24 mouse cellular contexts compared by ENCODE assay signal in genomic region chr13:46288372-46288771, GRCm38 (mm10). TPM values are rescaled to one million over a fixed set of nuclear protein-coding genes. Genes with fewer than 3 reads are reported as not detected.
DNase-seq lines count a peak whose midpoint lies in the region; ATAC-seq and TF ChIP-seq lines count a peak whose summit lies in the region.
"Had no signal": no experiment of that assay in that cellular context is flagged by ENCODE, and none has a peak within 500 bp of the region (broad histone marks: within the 10 kb centered on the region; RNA-seq: fewer than 3 reads in every experiment).

No protein-coding gene starts in this region.

- TF ChIP-seq CTCF in embryonic fibroblast, embryonic 13.5 days (IDR thresholded peaks at IDR 0.05; ENCODE audit: borderline replicate concordance, insufficient read depth, low read length), result no peak

- ATAC-seq in embryonic facial prominence, embryonic 11.5 days (replicated peaks; ENCODE audit: insufficient number of reproducible peaks, low FRiP score, low TSS enrichment, low read depth), result no peak
- ATAC-seq in embryonic facial prominence, embryonic 12.5 days (ENCODE audit: insufficient number of reproducible peaks, insufficient read depth, low FRiP score, low TSS enrichment), result no peak
- ATAC-seq: forebrain, embryonic 14.5 days; hindbrain, embryonic 16.5 days had no signal

- H3K27me3 ChIP-seq in embryonic facial prominence, embryonic 11.5 days (ENCODE audit: control insufficient read depth, insufficient read depth, low read length), result no peaks in the 10 kb centered on the region
- H3K27me3 ChIP-seq in embryonic facial prominence, embryonic 10.5 days (replicated peaks; ENCODE audit: low read depth, poor library complexity, severe bottlenecking), result no peaks in the 10 kb centered on the region
- H3K27me3 ChIP-seq in embryonic facial prominence, embryonic 12.5 days, result no peaks in the 10 kb centered on the region
- H3K27me3 ChIP-seq: hindbrain, embryonic 12.5 days had no signal

- peak; percentile 34 for DNase-seq in embryonic facial prominence, embryonic 11.5 days (ENCODE audit: low spot score)
- DNase-seq in embryonic facial prominence, embryonic 10.5 days (ENCODE audit: low spot score), result no peak
- peak; percentile 29 for DNase-seq in kidney, adult 9 months
- DNase-seq in kidney, adult 8-10 months, result no peak
- no peak for DNase-seq in gastrocnemius, adult 8-10 months (ENCODE audit: low spot score in 2 of 2)
- DNase-seq: adrenal gland, postnatal 14 days; B cell, adult 2 months; cerebellum, adult 11-12 months; cerebellum, adult 9-10 months; cerebellum, postnatal 25 days; gastrocnemius, adult 2 months; gastrocnemius, postnatal 36 days; heart, adult 11 months; heart, postnatal 10 days; heart, postnatal 4 days had no signal

- no peaks in the 10 kb centered on the region for H3K4me1 ChIP-seq in embryonic facial prominence, embryonic 11.5 days (ENCODE audit: control insufficient read depth, insufficient read depth, low read length)
- H3K4me1 ChIP-seq in embryonic facial prominence, embryonic 10.5 days, result peaks cover 9% of the 10 kb centered on the region; the same call in 1 of the 2 replicates
- H3K4me1 ChIP-seq in embryonic facial prominence, embryonic 12.5 days, result peaks cover 10% of the 10 kb centered on the region; the same call in 1 of the 2 replicates
- peaks cover 5% of the 10 kb centered on the region; the same call in 1 of the 2 replicates for H3K4me1 ChIP-seq in embryonic fibroblast, embryonic 13.5 days (ENCODE audit: control insufficient read depth, insufficient read depth, low read length)
- H3K4me1 ChIP-seq: forebrain, embryonic 10.5 days; hindbrain, embryonic 12.5 days had no signal

- H3K9ac ChIP-seq in embryonic facial prominence, embryonic 11.5 days (replicated peaks; ENCODE audit: low read length), result no peak overlapping the region
- no peak overlapping the region for H3K9ac ChIP-seq in embryonic facial prominence, embryonic 12.5 days
- H3K9ac ChIP-seq: hindbrain, embryonic 12.5 days had no signal

- TF ChIP-seq POLR2A in embryonic fibroblast, embryonic 13.5 days (IDR thresholded peaks at IDR 0.05; ENCODE audit: low read depth, low read length), result no peak

- no peaks in the 10 kb centered on the region for H3K9me3 ChIP-seq in embryonic facial prominence, embryonic 11.5 days (replicated peaks; ENCODE audit: control insufficient read depth, low read length)
- no peaks in the 10 kb centered on the region for H3K9me3 ChIP-seq in embryonic facial prominence, embryonic 10.5 days
- no peaks in the 10 kb centered on the region for H3K9me3 ChIP-seq in embryonic facial prominence, embryonic 12.5 days
- H3K9me3 ChIP-seq: forebrain, embryonic 10.5 days; hindbrain, embryonic 12.5 days had no signal

- no peak overlapping the region for H3K4me3 ChIP-seq in embryonic facial prominence, embryonic 11.5 days (ENCODE audit: low read depth, low read length)
- H3K4me3 ChIP-seq in embryonic facial prominence, embryonic 10.5 days, result no peak overlapping the region
- no peak overlapping the region for H3K4me3 ChIP-seq in embryonic facial prominence, embryonic 12.5 days
- H3K4me3 ChIP-seq in embryonic fibroblast, embryonic 13.5 days (ENCODE audit: insufficient read depth, low read length), result no peak overlapping the region
- H3K4me3 ChIP-seq: erythroblast, embryonic 14.5 days; forebrain, embryonic 10.5 days; gastrocnemius, adult 2 months; hindbrain, embryonic 12.5 days had no signal

- 62% methylated on average over 5 of the region's 5 CpGs for WGBS in embryonic facial prominence, embryonic 11.5 days
- 83% methylated on average over 5 of the region's 5 CpGs for WGBS in embryonic facial prominence, embryonic 10.5 days
- 60% methylated on average over 5 of the region's 5 CpGs for WGBS in embryonic facial prominence, embryonic 12.5 days

- no peaks in the 10 kb centered on the region for H3K36me3 ChIP-seq in embryonic facial prominence, embryonic 11.5 days (replicated peaks; ENCODE audit: control insufficient read depth, insufficient read depth, low read depth, low read length)
- H3K36me3 ChIP-seq in embryonic facial prominence, embryonic 10.5 days (replicated peaks), result no peaks in the 10 kb centered on the region
- H3K36me3 ChIP-seq in embryonic facial prominence, embryonic 12.5 days, result no peaks in the 10 kb centered on the region
- H3K36me3 ChIP-seq: forebrain, embryonic 10.5 days; hindbrain, embryonic 12.5 days had no signal

- no peak overlapping the region for H3K4me2 ChIP-seq in embryonic facial prominence, embryonic 11.5 days (ENCODE audit: low read depth, low read length)
- no peak overlapping the region for H3K4me2 ChIP-seq in embryonic facial prominence, embryonic 12.5 days (replicated peaks)
- H3K4me2 ChIP-seq: hindbrain, embryonic 12.5 days had no signal

- H3K27ac ChIP-seq in embryonic facial prominence, embryonic 11.5 days (replicated peaks; ENCODE audit: low read depth, low read length), result no peak overlapping the region
- H3K27ac ChIP-seq in embryonic facial prominence, embryonic 10.5 days (replicated peaks), result no peak overlapping the region
- H3K27ac ChIP-seq in embryonic facial prominence, embryonic 12.5 days, result peak overlapping the region; percentile 57; the same call in 1 of the 2 replicates
- peak overlapping the region; percentile 43; the same call in 1 of the 2 replicates for H3K27ac ChIP-seq in embryonic fibroblast, embryonic 13.5 days (ENCODE audit: insufficient read depth, low read length)
- H3K27ac ChIP-seq: forebrain, embryonic 10.5 days; gastrocnemius, adult 2 months; hindbrain, embryonic 12.5 days had no signal

RNA-seq across cellular contexts. Expression of gene Stmnd1, which starts 14.9 kb away (rescaled TPM):
- polyA plus RNA-seq in embryonic facial prominence, embryonic 11.5 days (2014; fragmentation: Nextera tagmentation; extraction: Ambion mirVana), result 0.31 TPM in 1 of 2 replicates, not detected in the other
- polyA plus RNA-seq in embryonic facial prominence, embryonic 10.5 days (2016; fragmentation: Nextera tagmentation; extraction: Ambion mirVana), result 0.11 TPM in 2 replicates
- 0.31 and 0.50 TPM in 2 replicates for polyA plus RNA-seq in embryonic facial prominence, embryonic 12.5 days (2016; fragmentation: Nextera tagmentation; extraction: Ambion mirVana)
- not detected in 2 replicates for polyA plus RNA-seq in embryonic fibroblast, embryonic 13.5 days (2011; ENCODE audit: insufficient read length, low read depth, missing spikeins)
- under 1 TPM in 3 of 4 experiments, not detected in 1; 0.20 to 0.24 (median 0.21) TPM for total RNA-seq in gastrocnemius, adult 8-10 months (2022)
- total RNA-seq: adrenal gland, postnatal 14 days; MEL had no signal
- polyA plus RNA-seq: erythroblast, embryonic 14.5 days; forebrain, embryonic 10.5 days; forebrain, embryonic 14.5 days; heart, embryonic 14.5 days; hindbrain, embryonic 12.5 days had no signal

Comparison
In these comparisons a context has a peak if more than half of its experiments do, and no peak if none do; other contexts are left out.
1. DNase-seq: peak in embryonic facial prominence, embryonic 11.5 days (single experiment) and kidney, adult 9 months (single experiment); none in embryonic facial prominence, embryonic 10.5 days (single experiment), kidney, adult 8-10 months (0 of 2) and gastrocnemius, adult 8-10 months (0 of 2).
2. H3K27ac ChIP-seq: peak in embryonic facial prominence, embryonic 12.5 days (single experiment) and embryonic fibroblast, embryonic 13.5 days (single experiment); none in embryonic facial prominence, embryonic 11.5 days (single experiment) and embryonic facial prominence, embryonic 10.5 days (single experiment).